Mouse (Mus musculus): ENCODE data around the gene Top1.

DNA sequence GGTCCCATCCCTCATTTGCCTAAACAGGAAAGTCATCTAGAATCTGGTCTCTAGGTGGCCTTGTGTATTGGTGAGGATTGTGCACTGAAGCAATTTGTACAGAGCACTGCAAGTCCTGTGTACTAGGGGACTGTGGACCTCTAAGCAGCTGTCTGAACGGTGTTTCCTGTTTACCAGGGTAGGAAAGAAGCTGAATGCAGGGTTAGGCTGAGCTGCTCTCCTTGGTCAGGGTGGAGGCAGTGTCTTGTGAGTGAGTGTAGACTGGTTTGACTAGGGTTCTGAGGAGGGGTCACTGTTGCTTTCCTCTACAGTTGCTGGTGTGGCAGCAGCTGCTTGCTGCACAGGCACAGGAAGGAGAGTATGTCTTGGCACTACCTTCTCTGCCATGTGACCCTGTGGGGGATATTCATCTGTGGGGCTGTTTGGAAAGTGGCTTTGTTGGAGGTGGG lies 96.5 kb downstream of the Top1 start:
- TF ChIP-seq CTCF (IDR thresholded peaks at IDR 0.05; ENCODE audit: extremely low read depth, insufficient read length, insufficient replicate concordance, low read depth, low read length): no peak
- no peak for TF ChIP-seq POLR2A (IDR thresholded peaks at IDR 0.05; ENCODE audit: low read depth, low read length)
